Mouse (Mus musculus) midbrain, embryonic 15.5 days (tissue): Measurements from ENCODE around the gene Adck1. TPM values are rescaled to one million over a fixed set of nuclear protein-coding genes. Genes with fewer than 3 reads are reported as not detected.
"Not testable (repeated sequence)": the region's sequence is repeated elsewhere in the genome, so short reads cannot be mapped to it uniquely, and the experiment has no call there.

Source experiments
- ATAC-seq: fragments of 200-750 bp; cut with Nextera tagmentation; replicated peaks from 2 replicates; pipeline ENCODE4 v1.8.0; 2017; ENCODE audit warnings: moderate TSS enrichment
- H3K27ac ChIP-seq: fragments of 300-500 bp; sonication (generic); 2 replicates; pipeline ENCODE4 v1.5.1; 2015; ENCODE audit warnings: mild to moderate bottlenecking, inconsistent platforms
- H3K27me3 ChIP-seq: fragments of 300-500 bp; sonication (generic); replicated peaks from 2 replicates; pipeline ENCODE4 v1.6.1; 2015; ENCODE audit warnings: inconsistent platforms
- H3K36me3 ChIP-seq: fragments of 300-500 bp; sonication (generic); replicated peaks from 2 replicates; pipeline ENCODE4 v1.6.1; 2015; ENCODE audit warnings: inconsistent platforms
- H3K4me1 ChIP-seq: fragments of 300-500 bp; sonication (generic); 2 replicates; pipeline ENCODE4 v1.6.1; 2015; ENCODE audit warnings: inconsistent platforms
- H3K4me2 ChIP-seq: fragments of 300-500 bp; sonication (generic); 2 replicates; pipeline ENCODE4 v1.6.1; 2015; ENCODE audit warnings: inconsistent platforms, mild to moderate bottlenecking, moderate library complexity
- H3K4me3 ChIP-seq: fragments of 300-500 bp; sonication (generic); 2 replicates; pipeline ENCODE4 v1.5.1; 2015; ENCODE audit warnings: mild to moderate bottlenecking, inconsistent platforms
- H3K9ac ChIP-seq: fragments of 300-500 bp; sonication (generic); 2 replicates; pipeline ENCODE4 v1.6.1; 2015; ENCODE audit warnings: mild to moderate bottlenecking, inconsistent platforms
- H3K9me3 ChIP-seq: fragments of 300-500 bp; sonication (generic); 2 replicates; pipeline ENCODE4 v1.6.1; 2016; ENCODE audit warnings: inconsistent platforms
- WGBS: fragments of 180-500 bp; shearing (Covaris S2); methylation state at CpG from one replicate; pipeline ENCODE4 v1.1.7; 2015; ENCODE audit warnings: mixed read lengths; 5-methylcytosine and 5-hydroxymethylcytosine counted together
- polyA plus RNA-seq: library from polyadenylated mRNA; unstranded; fragments of >200 nt; fragmentation: Nextera tagmentation; extraction: Ambion mirVana; gene quantifications from 2 replicates; pipeline ENCODE4 v1.2.1, GENCODE M21; 2015

Adck1 gene
- polyA plus RNA-seq, 1 experiment from 2014 or later: 38.8 TPM

GRCm38 (mm10) chr12:88463588-88464290, 103.4 kb downstream of the Adck1 start:
- Histone ChIP-seq H3K27ac (no peak overlapping the region), H3K4me3 (no peak overlapping the region), H3K36me3 (0 out of 2 replicates have a peak, but pooled peaks cover 6% of the 10 kb centered on the region), H3K4me2 (no peak overlapping the region), H3K27me3 (no peaks in the 10 kb centered on the region), H3K9me3 (no peaks in the 10 kb centered on the region), H3K4me1 (no peaks in the 10 kb centered on the region), H3K9ac (no peak overlapping the region)
- 77% methylated on average over 10 of the region's 10 CpGs for WGBS
- 0 out of 2 replicates have a peak, but pooled peaks have one; percentile 33 for ATAC-seq

DNA sequence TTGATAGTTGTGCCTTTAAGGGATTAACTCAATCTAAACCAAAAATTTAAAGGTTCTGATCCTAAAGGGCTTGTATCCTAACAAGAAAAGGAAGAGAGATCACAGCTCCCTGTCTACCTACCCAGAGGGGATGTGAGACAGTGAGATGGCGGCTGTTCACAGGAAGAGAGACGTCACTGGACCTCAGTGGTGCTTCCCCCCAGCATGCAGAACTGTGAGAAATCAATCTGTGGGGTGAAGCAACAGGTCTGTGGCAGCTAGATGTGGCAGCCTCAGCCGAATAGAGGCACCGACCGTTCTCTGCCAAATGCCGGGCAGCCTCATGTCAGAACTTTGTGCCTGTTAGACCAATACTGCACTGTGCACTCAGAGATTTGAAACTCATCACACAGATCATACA, 106.4 kb downstream of the Adck1 start:
- Histone ChIP-seq H3K27me3 (no peaks in the 10 kb centered on the region), H3K9ac (no peak overlapping the region), H3K27ac (no peak overlapping the region), H3K4me1 (no peaks in the 10 kb centered on the region), H3K36me3 (0 out of 2 replicates have a peak, but pooled peaks cover 3% of the 10 kb centered on the region), H3K9me3 (no peaks in the 10 kb centered on the region), H3K4me2 (no peak overlapping the region), H3K4me3 (no peak overlapping the region)
- ATAC-seq: no peak
- WGBS: 89% methylated on average over 6 of the region's 6 CpGs

DNA sequence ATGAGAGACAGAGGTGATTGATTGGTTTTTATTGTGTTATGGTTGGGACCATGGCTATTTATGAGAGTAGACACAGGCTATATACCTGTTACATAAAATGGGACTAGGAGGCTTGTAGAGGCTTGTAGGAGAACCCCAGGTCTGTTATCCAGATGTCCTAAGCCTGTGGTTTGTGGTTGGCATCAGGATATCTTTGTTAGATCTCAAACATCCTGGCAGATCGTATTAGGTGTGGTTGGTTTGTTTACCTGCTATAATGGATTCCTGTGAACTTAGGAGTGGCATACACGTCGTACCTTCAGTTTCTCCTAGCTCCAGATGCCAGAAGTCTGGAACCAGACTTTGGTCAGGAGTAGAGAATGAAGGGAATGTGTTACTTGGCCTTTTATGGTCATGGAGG, 106.9 kb downstream of the Adck1 start:
- WGBS: 93% methylated on average over 3 of the region's 3 CpGs
- no peaks in the 10 kb centered on the region for H3K9me3 ChIP-seq
- ATAC-seq: no peak

GRCm38 (mm10) chr12:88467935-88468465, 107.6 kb downstream of the Adck1 start:
- H3K27me3 ChIP-seq: no peaks in the 10 kb centered on the region
- WGBS: 65% methylated on average over 5 of the region's 5 CpGs
- H3K27ac ChIP-seq: no peak overlapping the region
- no peak for ATAC-seq
- H3K4me3 ChIP-seq: no peak overlapping the region
- H3K9me3 ChIP-seq: no peaks in the 10 kb centered on the region
- H3K4me1 ChIP-seq: no peaks in the 10 kb centered on the region
- no peak overlapping the region for H3K4me2 ChIP-seq
- H3K36me3 ChIP-seq: no peaks in the 10 kb centered on the region
- no peak overlapping the region for H3K9ac ChIP-seq

More for the DNA sequence above, 106.9 kb downstream of the Adck1 start:
- Histone ChIP-seq H3K4me2 (no peak overlapping the region), H3K27ac (no peak overlapping the region), H3K4me1 (no peaks in the 10 kb centered on the region), H3K4me3 (no peak overlapping the region), H3K36me3 (0 out of 2 replicates have a peak, but pooled peaks cover 3% of the 10 kb centered on the region), H3K27me3 (no peaks in the 10 kb centered on the region), H3K9ac (no peak overlapping the region)

DNA sequence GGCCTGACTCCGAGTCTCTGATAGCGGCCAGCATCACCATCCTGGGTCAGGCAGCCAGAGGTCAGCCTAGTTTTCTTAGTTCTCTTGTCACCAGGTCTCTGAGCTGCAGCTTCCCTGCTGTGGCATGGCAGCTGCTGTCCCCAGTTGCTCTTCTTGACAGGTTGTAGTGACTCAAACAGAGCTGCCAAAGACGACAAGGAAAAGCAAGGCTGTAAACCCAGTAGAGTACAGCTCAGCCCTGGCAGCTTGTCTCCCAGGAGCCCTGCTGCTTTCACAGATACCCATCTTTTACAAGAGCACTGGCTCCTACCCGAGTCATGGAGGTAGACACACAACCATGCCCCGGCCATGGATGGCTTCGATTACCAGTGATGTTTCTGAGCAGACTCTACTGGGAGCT, 108.3 kb downstream of the Adck1 start:
- ATAC-seq: no peak
- H3K36me3 ChIP-seq: no peaks in the 10 kb centered on the region
- WGBS: 73% methylated on average over 6 of the region's 6 CpGs
- no peaks in the 10 kb centered on the region for H3K4me1 ChIP-seq
- no peaks in the 10 kb centered on the region for H3K27me3 ChIP-seq
- no peaks in the 10 kb centered on the region for H3K9me3 ChIP-seq
- H3K4me3 ChIP-seq: no peak overlapping the region
- no peak overlapping the region for H3K27ac ChIP-seq
- H3K9ac ChIP-seq: no peak overlapping the region
- no peak overlapping the region for H3K4me2 ChIP-seq

DNA sequence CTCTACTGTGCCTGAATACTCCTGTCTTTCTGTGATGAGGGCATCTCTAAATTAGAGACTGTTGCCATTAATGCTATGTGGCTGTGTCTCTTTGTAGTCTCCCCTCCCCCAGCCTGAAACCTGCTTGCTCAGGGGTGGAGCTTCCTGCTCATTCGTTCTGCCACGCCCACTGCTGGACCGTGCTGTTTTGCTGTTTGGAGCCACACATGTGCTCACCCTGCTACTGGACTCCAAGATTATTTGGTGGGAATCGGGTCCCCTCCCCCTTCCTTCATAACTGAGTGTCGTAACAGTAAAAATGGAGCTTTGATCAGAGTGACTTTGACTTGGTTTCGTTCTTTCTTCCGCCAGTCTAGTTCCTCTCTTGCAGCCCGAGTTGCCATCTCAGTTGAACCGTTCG, 111.5 kb downstream of the Adck1 start:
- H3K9ac ChIP-seq, H3K4me1 ChIP-seq, H3K27me3 ChIP-seq, H3K4me2 ChIP-seq, H3K9me3 ChIP-seq, H3K27ac ChIP-seq, H3K4me3 ChIP-seq, ATAC-seq, H3K36me3 ChIP-seq: not testable (repeated sequence)
- WGBS: 70% methylated on average over 10 of the region's 10 CpGs

DNA sequence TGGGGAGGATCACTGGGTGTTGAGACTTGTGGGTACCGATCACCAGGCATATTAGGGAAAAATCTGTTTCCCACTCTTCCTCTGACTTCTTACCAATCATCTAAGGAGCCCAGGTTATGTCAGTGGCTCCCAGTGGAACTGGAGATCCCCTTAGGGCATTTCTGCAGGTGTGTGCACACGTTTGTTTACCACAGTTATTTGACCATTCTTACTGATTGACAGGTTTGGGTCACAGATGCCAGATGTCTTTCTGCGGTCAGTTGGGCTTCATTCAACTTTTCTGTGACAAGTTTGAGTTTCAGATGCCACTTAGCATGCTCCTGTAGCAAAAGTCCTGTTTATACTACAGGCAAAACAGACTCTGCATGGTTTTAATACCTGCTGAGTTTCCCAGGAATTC, 112.5 kb downstream of the Adck1 start:
- no peak overlapping the region for H3K27ac ChIP-seq
- no peaks in the 10 kb centered on the region for H3K27me3 ChIP-seq
- no peaks in the 10 kb centered on the region for H3K9me3 ChIP-seq
- H3K36me3 ChIP-seq: no peaks in the 10 kb centered on the region
- H3K4me3 ChIP-seq: no peak overlapping the region
- no peak overlapping the region for H3K4me2 ChIP-seq
- ATAC-seq: no peak
- H3K9ac ChIP-seq: no peak overlapping the region
- H3K4me1 ChIP-seq: no peaks in the 10 kb centered on the region
- 82% methylated on average over 3 of the region's 3 CpGs for WGBS

GRCm38 (mm10) chr12:88473796-88474195, 113.4 kb downstream of the Adck1 start:
- no peak overlapping the region for H3K9ac ChIP-seq
- no peak for ATAC-seq
- H3K36me3 ChIP-seq: no peaks in the 10 kb centered on the region
- no peaks in the 10 kb centered on the region for H3K27me3 ChIP-seq
- H3K4me3 ChIP-seq: no peak overlapping the region
- no peaks in the 10 kb centered on the region for H3K4me1 ChIP-seq
- no peak overlapping the region for H3K4me2 ChIP-seq
- WGBS: 73% methylated on average over 6 of the region's 6 CpGs
- no peaks in the 10 kb centered on the region for H3K9me3 ChIP-seq
- H3K27ac ChIP-seq: no peak overlapping the region

DNA sequence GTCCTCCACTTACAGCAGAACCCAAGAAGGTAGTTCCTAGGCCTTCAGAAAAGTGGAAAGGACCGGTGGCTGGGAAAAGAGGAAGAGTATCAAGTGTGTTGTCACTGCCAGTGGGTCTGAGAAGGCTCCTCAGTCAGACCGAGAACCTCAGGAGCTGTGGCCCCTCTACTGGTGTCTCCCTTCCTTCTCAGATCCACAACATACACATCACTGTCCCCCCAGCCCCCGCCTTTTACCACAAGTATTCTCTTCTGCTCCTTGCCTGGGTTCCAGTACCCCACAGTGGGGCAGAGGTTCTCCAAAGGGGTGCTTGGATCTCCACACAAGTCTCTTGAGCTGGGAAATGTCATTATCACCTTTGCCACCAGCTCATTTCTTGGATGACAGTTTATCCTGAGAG, 115.5 kb downstream of the Adck1 start:
- 89% methylated on average over 3 of the region's 3 CpGs for WGBS

DNA sequence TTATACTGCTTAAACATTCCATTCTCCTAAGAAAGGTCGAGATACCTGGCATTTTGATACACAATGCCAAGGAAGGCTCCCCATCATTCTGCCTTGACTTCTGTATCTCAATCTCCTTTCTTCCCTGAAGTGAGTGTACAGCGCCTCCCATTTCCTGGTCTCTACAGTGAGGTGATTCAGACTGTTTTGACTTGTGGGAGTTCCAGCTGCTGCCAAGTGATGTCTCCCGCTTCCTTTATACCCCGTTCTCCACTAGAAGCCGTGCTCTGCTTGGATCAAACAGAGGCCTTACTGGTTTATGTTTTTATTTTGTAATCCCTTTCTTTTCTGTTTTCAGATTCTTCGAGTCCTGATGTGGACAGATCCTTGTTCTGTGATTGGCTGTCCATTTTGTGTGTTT, 116.3 kb downstream of the Adck1 start:
- WGBS: 86% methylated on average over 6 of the region's 6 CpGs
- no peak for ATAC-seq
- H3K36me3 ChIP-seq: no peaks in the 10 kb centered on the region
- H3K4me2 ChIP-seq: no peak overlapping the region
- H3K27me3 ChIP-seq: no peaks in the 10 kb centered on the region
- H3K4me1 ChIP-seq: no peaks in the 10 kb centered on the region
- no peak overlapping the region for H3K9ac ChIP-seq
- no peaks in the 10 kb centered on the region for H3K9me3 ChIP-seq
- H3K27ac ChIP-seq: no peak overlapping the region
- no peak overlapping the region for H3K4me3 ChIP-seq

More for the DNA sequence above, 115.5 kb downstream of the Adck1 start:
- Histone ChIP-seq H3K4me3 (no peak overlapping the region), H3K27ac (no peak overlapping the region), H3K9ac (no peak overlapping the region), H3K4me2 (no peak overlapping the region), H3K9me3 (no peaks in the 10 kb centered on the region), H3K27me3 (no peaks in the 10 kb centered on the region), H3K36me3 (no peaks in the 10 kb centered on the region), H3K4me1 (no peaks in the 10 kb centered on the region)
- ATAC-seq: no peak

DNA sequence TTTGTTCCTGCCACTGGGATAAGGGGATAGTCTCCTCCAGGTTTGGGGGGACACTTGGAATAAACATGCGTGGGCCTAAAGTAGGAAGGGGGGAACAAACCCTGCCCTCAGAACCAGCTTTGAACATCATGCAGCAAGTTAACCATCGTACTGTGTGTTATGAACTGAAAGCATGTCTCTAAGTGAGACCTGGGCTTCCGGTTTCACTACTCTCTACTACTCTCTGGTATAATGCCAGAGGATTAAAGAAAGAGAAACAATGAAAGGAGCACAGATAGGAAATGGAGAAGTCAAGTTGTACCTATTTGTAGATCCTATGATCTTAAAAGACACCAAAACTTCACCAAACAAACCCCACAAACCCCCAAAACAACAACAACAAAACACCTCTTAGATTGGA, 121.3 kb downstream of the Adck1 start:
- no peak for ATAC-seq
- H3K9me3 ChIP-seq: no peaks in the 10 kb centered on the region
- no peaks in the 10 kb centered on the region for H3K27me3 ChIP-seq
- H3K4me2 ChIP-seq: no peak overlapping the region
- H3K4me3 ChIP-seq: no peak overlapping the region
- WGBS: 85% methylated on average over 3 of the region's 3 CpGs
- H3K27ac ChIP-seq: no peak overlapping the region
- H3K4me1 ChIP-seq: no peaks in the 10 kb centered on the region
- H3K9ac ChIP-seq: no peak overlapping the region
- H3K36me3 ChIP-seq: no peaks in the 10 kb centered on the region

DNA sequence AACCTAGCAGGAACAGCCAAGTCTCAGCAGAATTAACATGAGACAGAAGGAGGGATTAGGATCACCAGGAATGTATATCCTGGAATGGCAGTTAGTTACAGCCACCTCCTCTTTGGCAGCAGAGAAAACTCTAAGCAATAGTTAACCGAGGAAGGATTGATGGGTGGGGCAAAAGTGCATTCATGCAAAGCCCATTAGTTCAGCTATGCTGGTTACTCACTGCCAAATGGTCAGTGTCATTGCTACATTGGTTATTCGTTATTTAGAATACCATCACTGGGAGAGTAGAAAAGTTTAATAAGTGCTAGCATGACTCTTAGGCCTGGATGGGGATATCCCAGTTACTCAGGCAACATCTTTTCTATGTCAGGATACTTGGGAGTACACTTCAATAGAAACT, 130.5 kb downstream of the Adck1 start:
- Histone ChIP-seq H3K36me3 (no peaks in the 10 kb centered on the region), H3K9me3 (no peaks in the 10 kb centered on the region), H3K27ac (no peak overlapping the region), H3K4me2 (no peak overlapping the region), H3K4me1 (no peaks in the 10 kb centered on the region), H3K4me3 (no peak overlapping the region), H3K9ac (no peak overlapping the region), H3K27me3 (no peaks in the 10 kb centered on the region)
- 59% methylated on average over 2 of the region's 2 CpGs for WGBS
- no peak for ATAC-seq
